Mouse (Mus musculus) v-Abl transformed pro-B cells (cell line): ENCODE measurements around the gene Snrnp70.
"Not testable (repeated sequence)": the region's sequence is repeated elsewhere in the genome, so short reads cannot be mapped to it uniquely, and the experiment has no call there.

Source experiments
- in situ Hi-C, 2 experiments: fragments of 400-800 bp; cut with MboI; formaldehyde crosslinking; loops; one replicate each; pipeline ENCODE4 v1.15.1; 2025; ENCODE audit not compliant: unreplicated experiment in 2 of 2

The Snrnp70 gene

GRCm38 (mm10) chr7:45369836-45370474 lies 25.6 kb downstream of the Snrnp70 start:
- in situ Hi-C loops = no loop called here

DNA sequence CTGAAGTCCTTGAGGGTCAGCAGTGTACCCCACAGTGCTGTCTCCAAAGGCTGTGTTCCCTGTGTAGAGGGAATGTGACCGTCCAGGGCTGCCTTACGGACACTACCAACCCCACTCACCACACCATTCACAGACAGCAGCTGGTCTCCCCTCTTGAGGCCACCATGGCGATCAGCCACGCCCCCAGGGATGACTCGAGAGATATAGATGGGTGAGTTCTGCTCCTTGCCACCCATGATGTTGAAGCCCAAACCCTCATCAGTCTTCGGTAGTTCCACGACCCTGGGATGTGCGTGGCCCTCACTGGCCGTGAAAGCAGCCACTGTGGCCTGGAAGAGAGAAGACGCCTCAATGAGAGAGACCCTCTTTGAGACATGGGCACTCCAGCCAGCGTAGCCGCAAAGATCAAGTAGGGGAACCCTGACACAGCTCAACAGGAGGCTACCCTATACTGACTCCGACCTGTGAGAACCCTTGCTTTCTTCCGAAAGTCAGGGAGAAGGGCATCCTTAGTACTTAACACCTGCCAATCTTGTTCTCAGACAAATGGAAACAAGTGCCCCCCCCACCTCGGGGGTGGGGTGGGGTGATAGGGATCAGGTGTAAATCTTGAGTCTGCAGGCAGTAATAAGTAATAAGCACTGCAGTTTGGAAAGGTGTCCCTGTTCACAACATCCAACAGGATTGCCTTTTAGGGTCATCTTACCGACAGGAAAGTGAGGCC lies 26.4 kb downstream of the Snrnp70 start:
- in situ Hi-C loops = no loop called here

- in situ Hi-C loops = no loop called here
These were observed 27.4 kb downstream of the Snrnp70 start for GRCm38 (mm10) chr7:45368178-45368577.

DNA sequence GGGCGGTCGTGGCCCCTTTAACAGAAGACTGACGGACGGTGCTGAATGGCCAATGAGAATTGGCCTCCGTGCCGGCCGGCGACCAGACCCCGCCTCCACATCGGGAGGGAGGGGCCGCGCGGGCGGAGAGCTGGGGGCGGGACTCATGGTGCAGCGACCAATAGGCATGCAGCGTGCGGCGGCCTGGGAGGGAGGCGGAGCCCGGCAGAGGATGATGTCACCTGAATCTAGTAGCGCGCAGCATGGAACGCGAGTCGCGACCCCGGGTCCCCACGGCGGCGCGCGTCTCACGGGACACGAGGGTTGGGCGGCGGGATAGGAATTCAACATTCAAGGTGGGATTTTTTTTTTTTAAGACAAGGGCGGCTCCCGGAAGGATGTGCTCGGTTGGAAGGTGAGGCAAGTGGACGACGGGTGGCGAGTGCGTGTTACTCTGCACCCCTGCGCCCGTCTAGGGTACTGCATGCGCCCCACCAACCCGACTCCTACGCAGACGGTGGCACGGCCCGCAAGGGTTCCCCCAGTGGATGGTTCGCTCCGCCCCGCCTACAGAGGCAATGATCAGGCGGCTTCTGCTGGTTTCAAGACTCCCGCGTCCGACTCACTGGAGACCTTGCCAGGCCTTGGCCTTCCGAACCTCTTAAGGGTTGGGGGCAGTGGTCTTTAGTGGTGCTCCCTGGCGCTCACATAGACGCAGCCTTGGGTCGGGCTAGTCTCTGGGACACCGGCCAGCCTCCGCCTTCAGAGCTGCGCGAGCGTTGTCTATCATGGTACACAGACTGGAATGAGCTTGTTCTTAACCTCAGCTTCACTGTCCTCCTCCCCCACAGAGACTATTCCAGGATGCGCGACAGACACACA lies 28.3 kb downstream of the Snrnp70 start:
- in situ Hi-C loops = no loop called here

- in situ Hi-C loops = no loop called here
These were observed 28.9 kb downstream of the Snrnp70 start, which contains the start of gene Ppfia3 for GRCm38 (mm10) chr7:45366652-45367019. Gene Ppfia3, minus strand, starts transcription at chr7:45367019.

DNA sequence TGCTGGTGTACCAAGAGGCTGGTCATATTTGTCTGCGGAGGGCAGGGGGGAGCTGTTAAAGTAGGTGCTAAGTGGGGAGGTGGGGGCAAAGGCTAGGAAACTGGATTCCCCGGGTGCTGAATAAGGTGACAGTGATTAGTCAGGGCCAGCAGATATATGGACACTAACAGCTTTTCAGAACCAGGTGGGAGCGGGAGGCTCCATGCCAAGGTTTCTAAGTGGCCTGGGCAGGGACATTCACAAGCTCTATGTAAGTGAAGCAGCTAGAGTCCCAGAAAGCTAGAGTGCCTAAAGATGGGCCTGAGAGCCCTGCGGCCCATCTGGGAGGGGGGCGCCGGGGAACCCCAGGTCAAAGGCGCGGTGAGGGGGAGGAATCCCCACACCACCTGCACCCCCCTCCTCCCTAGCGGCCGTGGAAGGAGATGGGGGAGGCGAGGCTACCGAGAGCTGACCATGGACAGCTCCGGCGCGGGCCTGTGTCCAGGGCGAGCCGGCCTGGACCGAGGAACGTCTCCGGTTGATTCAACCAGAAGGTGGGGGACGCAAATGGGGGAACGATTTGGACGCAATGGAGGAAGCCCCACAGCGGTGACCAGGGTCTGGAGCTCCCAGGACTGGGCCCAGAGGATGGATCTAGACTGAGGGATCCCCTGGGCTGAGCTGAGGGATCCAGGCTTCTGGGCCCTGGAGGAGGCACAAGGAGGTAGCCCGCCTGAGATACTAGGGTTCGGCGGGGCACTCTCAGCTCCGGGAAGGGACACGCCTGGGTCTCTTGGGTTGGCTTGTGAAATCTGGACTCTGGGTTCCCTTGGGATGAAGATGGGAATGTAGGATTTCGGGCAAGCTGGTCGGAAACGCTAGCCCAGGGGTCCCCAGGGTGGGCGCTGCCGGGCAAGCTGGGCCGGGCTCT lies 29.5 kb downstream of the Snrnp70 start:
- in situ Hi-C loops = no loop called here

GRCm38 (mm10) chr7:45363983-45364382 lies 31.6 kb downstream of the Snrnp70 start:
- in situ Hi-C loops = no loop called here

DNA sequence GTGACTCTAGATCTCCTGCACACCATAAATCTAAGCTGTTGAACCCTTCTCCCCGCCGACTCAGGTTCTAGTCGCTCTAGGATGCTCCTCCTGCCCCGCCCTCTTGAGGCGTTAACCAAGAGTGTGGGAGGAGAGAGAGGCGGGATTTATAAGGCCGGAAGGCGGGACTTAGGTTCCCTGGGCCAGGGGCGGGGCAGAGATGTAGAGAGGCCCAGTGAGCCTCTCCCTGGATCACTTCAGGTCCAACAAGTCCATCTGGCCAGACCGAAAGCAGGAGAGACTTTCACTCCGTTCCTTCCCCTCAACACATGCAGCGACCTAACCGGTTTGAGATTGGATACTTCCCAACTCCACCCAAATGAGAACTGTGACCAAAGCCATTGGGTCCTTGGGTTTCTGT lies 32.7 kb downstream of the Snrnp70 start:
- in situ Hi-C loops = no loop called here

GRCm38 (mm10) chr7:45361243-45361804 lies 34.2 kb downstream of the Snrnp70 start:
- in situ Hi-C loops = no loop called here

DNA sequence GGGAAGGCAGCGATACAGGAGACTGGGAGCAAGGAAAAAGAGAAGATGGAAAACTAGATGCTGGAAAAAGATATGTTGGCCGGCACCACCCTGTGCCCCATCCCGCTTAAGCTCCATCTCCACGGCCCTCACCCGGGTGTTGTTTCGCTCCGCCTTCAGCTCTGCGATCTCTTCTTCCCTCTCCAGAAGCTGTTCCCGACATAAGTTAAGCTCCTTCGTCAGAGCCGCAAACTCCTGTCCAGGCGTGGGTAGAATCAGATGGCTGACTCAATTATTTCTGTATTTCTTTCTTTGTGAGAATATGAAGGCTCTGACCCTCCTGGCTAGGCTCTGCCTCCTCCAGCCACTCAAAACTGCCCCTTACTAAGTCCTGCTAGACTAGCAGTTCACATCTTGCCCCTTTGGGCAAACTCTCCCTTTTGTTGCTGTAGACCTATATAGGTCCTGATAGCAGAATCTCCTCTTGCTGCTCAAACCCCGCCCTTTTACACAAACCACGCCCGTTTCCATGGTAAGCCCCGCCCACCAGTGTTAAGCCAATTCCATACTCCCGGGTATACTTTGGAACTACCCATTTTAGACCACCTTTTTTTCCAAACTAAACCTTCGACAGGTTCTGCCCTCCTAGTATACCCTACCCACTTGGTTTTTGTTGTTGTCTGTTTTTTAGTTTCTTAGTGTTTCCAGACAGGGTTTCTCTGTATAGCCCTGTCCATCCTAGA lies 35.0 kb downstream of the Snrnp70 start:
- in situ Hi-C loops = no loop called here

- in situ Hi-C loops = not testable (repeated sequence)
These were observed 36.5 kb downstream of the Snrnp70 start for GRCm38 (mm10) chr7:45359081-45359480.

- in situ Hi-C loops = no loop called here
These were observed 39.5 kb downstream of the Snrnp70 start for GRCm38 (mm10) chr7:45356087-45356486.

DNA sequence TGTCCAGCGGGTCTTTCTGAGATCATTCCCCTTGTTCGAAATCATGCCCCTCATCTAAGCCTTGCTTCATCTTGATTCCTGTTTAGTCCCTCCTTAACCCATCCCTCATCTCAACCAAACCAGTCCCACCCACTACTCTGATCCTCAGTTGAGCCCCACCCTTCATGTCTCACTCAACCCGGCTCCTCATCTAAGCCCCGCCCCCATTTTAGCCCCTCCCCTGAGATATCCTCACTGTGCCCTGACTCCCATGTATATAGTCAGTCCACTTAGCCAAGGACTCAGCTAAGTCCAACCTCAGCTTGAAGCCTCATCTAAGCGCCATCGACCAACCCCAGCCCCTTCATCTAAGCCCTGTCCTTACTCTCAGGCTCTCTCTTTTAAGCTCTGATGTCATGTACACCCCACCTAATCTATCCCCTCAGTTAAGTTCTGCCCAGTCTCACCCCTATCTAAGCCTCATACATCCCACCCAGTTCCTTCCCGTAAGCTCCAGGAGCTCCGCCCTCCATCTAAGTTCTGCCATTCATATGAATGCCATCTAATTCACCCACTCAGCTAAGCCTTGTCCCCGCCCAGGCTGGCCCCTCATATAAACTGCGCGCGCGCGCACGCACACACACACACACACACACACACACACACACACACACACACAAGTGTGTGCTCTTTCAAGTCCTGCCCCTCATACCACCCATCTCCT lies 40.1 kb downstream of the Snrnp70 start:
- in situ Hi-C loops = no loop called here

GRCm38 (mm10) chr7:45353041-45353440 lies 42.5 kb downstream of the Snrnp70 start:
- in situ Hi-C loops = no loop called here

DNA sequence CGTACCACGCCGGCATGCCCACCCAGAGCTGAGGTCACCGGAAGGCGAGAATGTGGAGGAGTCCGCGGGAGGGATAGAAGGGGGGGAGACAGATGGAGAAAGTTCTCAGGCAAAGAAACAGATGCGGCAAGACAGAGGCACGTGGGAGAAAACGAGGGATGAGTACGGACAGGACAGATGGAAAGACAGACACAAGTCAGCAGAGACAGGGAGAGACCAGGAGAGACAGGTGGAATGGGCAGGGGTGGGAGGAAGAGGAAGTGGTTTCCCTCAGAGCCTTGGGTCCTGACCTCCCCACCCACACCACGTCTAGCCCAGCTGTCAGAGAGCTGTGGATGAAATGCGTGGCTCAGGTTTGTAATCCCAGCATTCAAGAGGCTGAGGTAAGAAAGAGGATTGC lies 48.6 kb downstream of the Snrnp70 start:
- in situ Hi-C loops = no loop called here

GRCm38 (mm10) chr7:45343543-45343942 lies 52.0 kb downstream of the Snrnp70 start:
- in situ Hi-C loops = no loop called here

GRCm38 (mm10) chr7:45342081-45342480 lies 53.5 kb downstream of the Snrnp70 start:
- in situ Hi-C loops = no loop called here

- in situ Hi-C loops = no loop called here
These were observed 54.2 kb downstream of the Snrnp70 start for GRCm38 (mm10) chr7:45341303-45341702.

DNA sequence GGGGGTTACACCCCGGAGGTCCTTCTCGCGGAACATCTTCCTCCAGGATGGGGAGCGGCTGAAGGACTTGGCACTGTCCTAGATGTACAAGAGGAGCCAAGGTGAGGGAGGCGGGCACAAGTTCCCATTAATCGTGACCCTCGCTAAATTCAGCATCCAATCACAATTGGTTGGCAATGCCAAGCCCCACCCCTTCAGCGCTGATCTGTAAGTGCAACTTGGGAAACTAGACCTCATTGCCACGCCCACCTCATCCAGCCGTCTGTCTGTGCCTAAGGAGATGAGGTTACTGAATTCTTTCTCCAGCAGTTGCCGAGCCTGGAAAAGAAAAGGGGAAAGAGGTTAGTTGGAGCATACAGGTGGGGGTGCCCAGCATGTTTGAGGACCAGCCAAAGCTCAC lies 54.9 kb downstream of the Snrnp70 start:
- in situ Hi-C loops = no loop called here
